Mouse (Mus musculus) gastrocnemius, adult 2 months (tissue): ENCODE measurements around the gene Kif24. TPM values are rescaled to one million over a fixed set of nuclear protein-coding genes. Genes with fewer than 3 reads are reported as not detected.

Experiments
- DNase-seq: peaks from one replicate; pipeline ENCODE4 v3.0.0; 2022
- H3K27ac ChIP-seq: fragments of 200-600 bp; 2 replicates; pipeline ENCODE4 v1.8.1; 2022; ENCODE audit warnings: mild to moderate bottlenecking
- H3K4me3 ChIP-seq: fragments of 200-600 bp; 2 replicates; pipeline ENCODE4 v1.8.1; 2022; ENCODE audit warnings: mild to moderate bottlenecking, moderate library complexity
- CTCF ChIP-seq: fragments of 200-600 bp; IDR thresholded peaks from 2 replicates; pipeline ENCODE4 v1.8.1; 2022; ENCODE audit warnings: antibody characterized with exemption, mild to moderate bottlenecking, moderate library complexity
- intact Hi-C: fragments of 180-260 bp; cut with DNase I; formaldehyde crosslinking; loops from one replicate; pipeline ENCODE4 v1.15.1; 2025
- total RNA-seq, 2 experiments: library from RNA; stranded (reverse); gene quantifications; 2 replicates each; pipeline ENCODE4 v1.2.3; 2021

The Kif24 gene
- total RNA-seq, 2 experiments from 2014 or later = 0.31 to 0.33 TPM

DNA sequence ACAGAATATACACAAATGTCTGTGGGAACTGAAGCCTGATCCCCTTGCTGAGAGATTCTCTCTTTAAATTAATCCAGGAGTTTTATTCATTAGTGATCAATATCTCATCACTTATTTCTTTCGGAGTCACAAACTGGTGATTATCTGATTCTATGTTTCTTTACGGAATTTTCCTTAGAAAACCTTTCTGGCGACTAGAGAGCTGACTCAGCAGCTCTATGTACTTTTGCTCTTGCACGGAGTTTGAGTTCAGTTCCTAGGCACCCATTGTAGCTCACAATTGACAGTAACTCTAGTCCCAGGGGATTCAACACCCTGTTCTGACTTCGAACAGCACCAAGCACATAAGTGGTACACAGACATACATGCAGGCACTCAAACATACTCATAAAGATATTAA, 25.8 kb downstream of the Kif24 start:
- intact Hi-C loops = no loop called here
- no peak for TF ChIP-seq CTCF

DNA sequence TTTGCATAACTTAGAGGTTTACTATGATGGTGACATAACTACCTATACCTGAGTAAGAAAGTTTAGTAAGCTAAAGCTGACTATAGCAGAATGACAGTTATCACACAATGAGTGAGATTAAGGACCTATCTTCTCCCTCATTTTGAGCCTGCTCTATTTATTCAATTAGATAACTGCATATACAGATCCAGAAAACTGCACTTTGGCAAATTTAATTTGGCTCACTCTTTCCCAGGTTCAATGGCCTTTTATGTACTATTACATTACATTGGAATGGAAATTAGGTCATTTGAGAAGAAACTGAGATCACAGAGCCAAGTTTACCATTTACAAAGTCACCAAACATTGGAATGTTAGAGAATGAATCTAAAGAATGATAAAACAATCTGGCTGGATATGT, 47.7 kb downstream of the Kif24 start:
- Histone ChIP-seq H3K4me3 (no peak overlapping the region), H3K27ac (no peak overlapping the region)
- no peak for DNase-seq
- intact Hi-C loops = no loop called here
- TF ChIP-seq CTCF = no peak

More for the DNA sequence above, 25.8 kb downstream of the Kif24 start:
- Histone ChIP-seq H3K4me3 (no peak overlapping the region), H3K27ac (no peak overlapping the region)
- no peak for DNase-seq

DNA sequence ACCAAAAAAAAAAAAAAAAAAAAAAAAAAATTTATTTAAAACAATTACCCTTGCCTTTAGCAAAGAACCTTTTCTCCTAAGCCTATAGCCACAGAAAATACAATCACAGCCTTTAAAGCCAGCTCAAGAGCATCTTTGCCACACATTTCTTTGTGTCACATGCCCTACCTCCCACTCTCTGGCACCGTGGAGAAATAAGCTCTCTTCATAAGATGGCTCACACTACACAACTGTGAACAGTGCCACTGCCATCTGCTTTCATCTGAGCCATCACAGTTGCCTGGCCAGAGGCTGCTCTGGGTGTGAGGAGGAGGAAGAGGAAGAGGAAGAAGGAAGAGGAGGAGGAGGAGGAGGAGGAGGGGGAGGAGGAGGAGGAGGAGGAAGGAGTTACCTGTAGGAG, 55.3 kb downstream of the Kif24 start:
- no peak overlapping the region for H3K27ac ChIP-seq
- no peak overlapping the region for H3K4me3 ChIP-seq
- DNase-seq = no peak
- no peak for TF ChIP-seq CTCF
- intact Hi-C loops = no loop called here

GRCm38 (mm10) chr4:41407353-41407752, 57.3 kb downstream of the Kif24 start:
- no peak overlapping the region for H3K4me3 ChIP-seq
- intact Hi-C loops = no loop called here
- TF ChIP-seq CTCF = no peak
- DNase-seq = no peak
- no peak overlapping the region for H3K27ac ChIP-seq

GRCm38 (mm10) chr4:41406597-41406996, 58.1 kb downstream of the Kif24 start:
- no peak for TF ChIP-seq CTCF
- H3K4me3 ChIP-seq = no peak overlapping the region
- intact Hi-C loops = no loop called here
- H3K27ac ChIP-seq = no peak overlapping the region
- DNase-seq = no peak

DNA sequence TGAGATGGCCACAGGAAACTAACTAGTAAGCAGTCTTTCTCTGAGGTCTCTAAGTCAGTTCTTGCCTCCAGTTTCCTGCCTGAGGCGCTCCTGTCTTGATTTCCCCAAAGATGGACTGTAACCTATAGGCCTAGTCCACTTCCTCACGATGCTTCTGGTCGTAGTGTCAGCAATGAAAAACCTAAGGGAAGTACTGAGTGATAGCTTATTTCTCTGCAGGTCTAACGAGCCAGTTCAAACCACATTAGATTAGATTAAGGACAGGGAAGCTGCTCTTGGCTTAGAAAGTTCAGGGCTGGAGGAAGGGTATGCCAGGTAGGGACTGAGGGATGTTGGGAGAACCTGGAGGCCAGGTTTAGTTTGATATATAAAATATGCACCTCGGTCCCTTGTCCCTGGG, 63.1 kb downstream of the Kif24 start:
- DNase-seq = no peak
- Histone ChIP-seq H3K27ac (no peak overlapping the region), H3K4me3 (no peak overlapping the region)
- TF ChIP-seq CTCF = no peak
- intact Hi-C loops = no loop called here

- no peak for DNase-seq
- intact Hi-C loops = no loop called here
- Histone ChIP-seq H3K27ac (no peak overlapping the region), H3K4me3 (no peak overlapping the region)
- TF ChIP-seq CTCF = no peak
These were observed 63.5 kb downstream of the Kif24 start for GRCm38 (mm10) chr4:41401167-41401566.

GRCm38 (mm10) chr4:41399904-41400303, 64.8 kb downstream of the Kif24 start:
- Histone ChIP-seq H3K27ac (peak overlapping the region; percentile 66), H3K4me3 (no peak overlapping the region)
- intact Hi-C loops = no loop called here
- no peak for TF ChIP-seq CTCF
- peak; percentile 90 for DNase-seq

GRCm38 (mm10) chr4:41398353-41398752, 66.3 kb downstream of the Kif24 start:
- no peak for TF ChIP-seq CTCF

GRCm38 (mm10) chr4:41394651-41395050, 70.0 kb downstream of the Kif24 start:
- intact Hi-C loops = loop anchor here (5.0 kb wide), 2 partner anchors 107 to 262 kb away; no protein-coding TSS in a partner anchor
- no peak overlapping the region for H3K4me3 ChIP-seq

More at GRCm38 (mm10) chr4:41398353-41398752, 66.3 kb downstream of the Kif24 start:
- DNase-seq = no peak
- H3K27ac ChIP-seq = no peak overlapping the region
- no peak overlapping the region for H3K4me3 ChIP-seq
- intact Hi-C loops = no loop called here

DNA sequence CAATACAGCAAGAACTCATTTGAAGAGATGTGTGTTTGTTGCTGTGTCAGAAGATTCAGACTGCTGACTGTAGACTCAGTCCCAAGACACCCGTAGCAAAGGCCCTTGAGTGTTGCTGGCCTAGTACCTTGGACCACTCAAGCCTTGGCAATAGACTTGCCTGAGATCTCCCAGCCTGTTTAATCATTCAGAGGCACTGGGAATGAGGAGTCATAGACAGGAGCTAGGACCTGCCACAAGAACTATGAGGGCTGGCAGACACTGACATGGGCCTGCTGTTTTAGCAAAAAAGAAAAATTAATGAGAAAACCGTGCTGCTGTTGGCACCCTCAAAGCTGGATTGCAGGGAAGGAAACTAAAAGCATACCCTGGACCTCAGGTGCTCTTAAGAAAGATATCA, 73.7 kb downstream of the Kif24 start:
- TF ChIP-seq CTCF = no peak
- H3K27ac ChIP-seq = 0 out of 2 replicates have a peak overlapping the region, but pooled peaks have one; percentile 6
- intact Hi-C loops = loop anchor here (2.0 to 5.0 kb wide), 3 partner anchors 104 to 259 kb away; no protein-coding TSS in a partner anchor
- no peak overlapping the region for H3K4me3 ChIP-seq
- no peak for DNase-seq

More at GRCm38 (mm10) chr4:41394651-41395050, 70.0 kb downstream of the Kif24 start:
- H3K27ac ChIP-seq = no peak overlapping the region
- no peak for DNase-seq
- no peak for TF ChIP-seq CTCF

DNA sequence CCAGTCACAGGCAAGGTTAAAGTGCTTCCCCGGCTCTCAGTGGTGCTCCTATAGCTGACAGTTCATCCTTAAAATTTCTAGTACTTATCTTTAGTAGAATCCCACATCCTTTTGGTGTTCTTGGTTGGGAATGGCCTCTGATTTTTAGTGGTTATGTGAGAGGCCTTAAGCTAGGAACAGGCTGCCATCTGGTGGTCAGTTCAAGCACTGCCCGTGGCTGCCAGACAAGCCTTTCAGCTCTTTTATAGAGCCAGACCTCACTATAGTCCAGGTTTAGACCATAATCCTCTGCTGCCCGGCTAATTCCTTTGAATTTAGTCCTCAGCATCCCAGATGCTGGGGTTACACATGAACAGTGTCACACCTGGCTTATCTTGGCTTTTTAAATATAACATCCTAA, 74.6 kb downstream of the Kif24 start:
- peak; percentile 88 for DNase-seq
- Histone ChIP-seq H3K4me3 (no peak overlapping the region), H3K27ac (no peak overlapping the region)
- intact Hi-C loops = loop anchor here (2.0 to 5.0 kb wide), 3 partner anchors 103 to 258 kb away; no protein-coding TSS in a partner anchor
- peak; percentile 99 for TF ChIP-seq CTCF

DNA sequence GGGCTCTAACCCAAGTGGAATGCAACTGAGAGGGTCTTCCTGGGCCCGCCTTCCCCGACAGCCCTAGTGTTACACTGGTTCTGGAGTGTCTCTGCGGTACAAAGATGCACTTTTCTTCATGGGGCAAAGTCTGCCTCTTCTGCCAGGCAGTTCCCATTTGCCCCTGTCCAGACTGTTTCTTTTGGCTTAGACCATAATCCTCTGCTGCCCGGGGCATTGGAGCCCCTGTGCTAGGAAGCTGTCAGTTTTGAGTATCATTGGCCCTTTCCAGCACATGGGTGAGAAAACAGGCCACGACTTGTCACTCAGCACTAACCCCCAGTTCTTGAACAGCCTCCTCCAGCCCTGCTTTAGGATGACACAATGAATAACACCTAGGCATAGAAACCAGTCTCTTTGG, 75.4 kb downstream of the Kif24 start:
- Histone ChIP-seq H3K27ac (no peak overlapping the region; the same call in 1 of the 2 replicates), H3K4me3 (peak overlapping the region; percentile 42; the same call in 1 of the 2 replicates)
- intact Hi-C loops = loop anchor here (2.0 to 5.0 kb wide), 2 partner anchors 77 to 338 kb away; partner anchors contain the start of gene Dcaf12
- TF ChIP-seq CTCF = no peak
- no peak for DNase-seq

DNA sequence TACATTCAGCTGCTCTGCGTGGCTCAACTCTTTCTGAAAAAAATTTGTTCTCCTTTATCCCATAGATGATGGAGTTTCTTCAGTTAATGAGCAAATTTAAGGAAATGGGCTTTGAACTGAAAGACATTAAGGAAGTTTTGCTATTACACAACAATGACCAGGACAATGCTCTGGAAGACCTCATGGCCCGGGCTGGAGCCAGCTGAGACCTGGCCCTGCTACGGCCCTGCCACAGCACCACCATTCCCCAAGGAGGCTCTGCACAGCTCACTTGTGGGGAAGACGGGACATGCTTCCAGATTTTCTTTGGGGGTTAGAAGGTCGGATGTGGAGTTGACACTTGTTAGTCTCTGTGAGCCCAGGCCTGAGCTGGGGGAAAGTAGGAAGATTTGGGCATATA, 76.1 kb downstream of the Kif24 start:
- TF ChIP-seq CTCF = no peak
- DNase-seq = peak; percentile 35
- Histone ChIP-seq H3K27ac (peak overlapping the region; percentile 48), H3K4me3 (peak overlapping the region; percentile 42)
- intact Hi-C loops = loop anchor here (2.0 to 5.0 kb wide), 2 partner anchors 76 to 338 kb away; partner anchors contain the start of gene Dcaf12
